Mouse (Mus musculus): ENCODE data around the gene Spata13. TPM values are rescaled to one million over a fixed set of nuclear protein-coding genes. Genes with fewer than 3 reads are reported as not detected.

Spata13 gene
- polyA plus RNA-seq, 1 experiment = 12.7 TPM

DNA sequence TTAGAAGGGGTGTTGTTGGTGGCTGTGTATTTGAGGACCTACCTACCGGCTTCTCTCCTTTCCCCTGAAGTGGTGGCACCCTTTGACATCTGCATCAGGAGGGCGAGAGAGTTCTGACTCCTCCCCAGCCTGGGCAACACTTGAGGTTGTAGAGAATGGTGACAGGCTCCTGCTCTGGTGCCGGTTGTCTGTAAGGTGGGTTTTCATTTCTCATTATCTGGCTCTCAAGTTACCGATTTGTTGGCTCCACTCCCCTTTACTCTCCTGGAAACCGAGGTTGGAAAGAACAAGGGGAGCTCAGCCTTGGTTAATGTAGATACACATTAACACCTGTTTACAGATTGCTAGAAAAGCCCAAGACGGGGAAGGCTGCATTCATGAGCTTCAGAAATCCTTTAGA is 31.5 kb downstream of the Spata13 start:
- H3K4me3 ChIP-seq (ENCODE audit: insufficient read depth, low read length) = no peak overlapping the region
- H3K4me1 ChIP-seq (ENCODE audit: control insufficient read depth, insufficient read depth, low read length) = no peaks in the 10 kb centered on the region
- no peak overlapping the region for H3K27ac ChIP-seq (ENCODE audit: insufficient read depth, low read depth, low read length)
- TF ChIP-seq CTCF (IDR thresholded peaks at IDR 0.05; ENCODE audit: low read depth, low read length) = no peak
- no peak for TF ChIP-seq POLR2A (IDR thresholded peaks at IDR 0.05; ENCODE audit: borderline replicate concordance, low read depth, low read length)

DNA sequence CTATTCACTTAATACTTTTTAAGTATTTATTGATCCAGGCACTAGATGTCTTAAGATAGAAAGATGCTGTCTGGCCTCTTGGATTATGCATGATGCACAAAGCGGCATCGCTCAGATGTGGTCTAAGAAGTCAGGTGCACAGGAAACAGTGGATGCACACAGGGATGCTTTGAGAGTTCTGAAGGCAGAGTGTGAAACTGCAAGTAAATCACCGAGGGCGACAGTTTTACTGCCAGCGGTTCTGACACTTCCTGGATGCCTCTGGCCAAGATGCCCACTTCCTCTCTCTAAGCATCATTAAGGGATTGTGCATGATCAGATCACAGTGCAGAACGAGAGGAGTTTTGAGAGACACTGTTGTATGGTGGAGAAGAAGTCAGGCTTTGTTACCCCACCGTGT is 32.5 kb downstream of the Spata13 start:
- no peak overlapping the region for H3K4me3 ChIP-seq (ENCODE audit: insufficient read depth, low read length)
- H3K27ac ChIP-seq (ENCODE audit: insufficient read depth, low read depth, low read length) = no peak overlapping the region
- H3K4me1 ChIP-seq (ENCODE audit: control insufficient read depth, insufficient read depth, low read length) = no peaks in the 10 kb centered on the region
- TF ChIP-seq CTCF (IDR thresholded peaks at IDR 0.05; ENCODE audit: low read depth, low read length) (no peak), POLR2A (IDR thresholded peaks at IDR 0.05; ENCODE audit: borderline replicate concordance, low read depth, low read length) (no peak)

DNA sequence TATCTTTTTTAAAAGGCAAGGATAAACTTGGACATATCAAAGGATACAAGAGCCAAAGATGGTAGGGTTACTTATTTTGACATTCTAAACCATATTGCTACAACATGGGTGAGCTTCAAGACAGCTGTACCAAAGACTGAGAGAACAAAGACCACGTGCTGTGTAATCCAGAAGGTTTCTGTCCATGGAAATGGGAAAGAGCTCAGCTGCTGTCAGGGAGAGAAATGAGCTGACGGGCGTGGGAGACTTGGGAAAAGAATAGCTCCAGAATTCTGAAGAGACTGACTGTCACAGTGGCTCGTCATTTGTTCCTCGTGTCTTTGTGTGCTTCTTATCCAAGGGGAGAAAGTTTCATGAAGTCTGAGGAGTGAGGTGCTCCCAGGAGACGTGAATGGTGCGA is 36.4 kb downstream of the Spata13 start:
- H3K4me1 ChIP-seq (ENCODE audit: control insufficient read depth, insufficient read depth, low read length) = no peaks in the 10 kb centered on the region
- no peak overlapping the region for H3K4me3 ChIP-seq (ENCODE audit: insufficient read depth, low read length)
- H3K27ac ChIP-seq (ENCODE audit: insufficient read depth, low read depth, low read length) = no peak overlapping the region
- TF ChIP-seq POLR2A (IDR thresholded peaks at IDR 0.05; ENCODE audit: borderline replicate concordance, low read depth, low read length) = no peak
- no peak for TF ChIP-seq CTCF (IDR thresholded peaks at IDR 0.05; ENCODE audit: low read depth, low read length)

DNA sequence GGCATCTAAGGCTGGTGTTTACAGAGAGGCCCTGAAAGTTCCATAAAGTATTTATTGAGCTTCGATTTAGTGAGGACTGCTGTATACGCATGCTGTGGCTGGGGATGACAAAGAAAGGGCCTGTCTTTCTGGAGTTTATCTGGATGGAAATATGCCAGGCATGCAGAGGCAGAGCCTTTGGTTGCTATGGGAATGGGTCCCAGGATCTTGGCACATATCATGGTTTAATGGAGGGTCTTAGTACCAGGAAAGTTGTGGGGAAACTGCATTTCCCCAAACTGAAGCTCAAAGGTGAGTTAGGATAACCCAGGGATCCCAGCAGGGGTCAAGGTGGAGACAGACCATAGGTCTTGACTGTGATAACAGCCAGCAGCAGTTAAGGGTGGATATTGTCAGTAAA is 37.7 kb downstream of the Spata13 start:
- Histone ChIP-seq H3K4me3 (ENCODE audit: insufficient read depth, low read length) (no peak overlapping the region), H3K4me1 (ENCODE audit: control insufficient read depth, insufficient read depth, low read length) (no peaks in the 10 kb centered on the region), H3K27ac (ENCODE audit: insufficient read depth, low read depth, low read length) (no peak overlapping the region)
- no peak for TF ChIP-seq POLR2A (IDR thresholded peaks at IDR 0.05; ENCODE audit: borderline replicate concordance, low read depth, low read length)
- no peak for TF ChIP-seq CTCF (IDR thresholded peaks at IDR 0.05; ENCODE audit: low read depth, low read length)

DNA sequence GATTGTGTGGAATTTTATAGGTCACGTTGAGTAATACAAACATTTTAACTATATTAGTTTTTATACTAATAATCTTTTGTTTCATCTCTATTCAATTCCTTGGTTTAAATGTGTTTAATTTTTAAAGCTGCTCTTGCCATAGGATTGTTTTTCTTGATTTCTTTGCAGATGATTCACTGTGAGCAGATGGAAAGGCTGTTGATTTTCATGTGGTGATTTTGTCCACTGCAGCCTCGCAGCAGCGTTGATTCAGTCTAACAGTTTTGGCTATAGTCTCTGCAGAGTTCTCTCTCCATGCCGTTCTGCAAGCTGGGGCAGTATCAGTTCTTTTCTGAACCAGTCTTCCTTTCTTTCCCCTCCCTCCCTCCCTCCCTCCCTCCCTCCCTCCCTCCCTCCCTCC is 41.9 kb downstream of the Spata13 start:
- no peak overlapping the region for H3K4me3 ChIP-seq (ENCODE audit: insufficient read depth, low read length)
- H3K27ac ChIP-seq (ENCODE audit: insufficient read depth, low read depth, low read length) = no peak overlapping the region
- TF ChIP-seq POLR2A (IDR thresholded peaks at IDR 0.05; ENCODE audit: borderline replicate concordance, low read depth, low read length) = no peak
- no peak for TF ChIP-seq CTCF (IDR thresholded peaks at IDR 0.05; ENCODE audit: low read depth, low read length)
- H3K4me1 ChIP-seq (ENCODE audit: control insufficient read depth, insufficient read depth, low read length) = peaks cover 6% of the 10 kb centered on the region

DNA sequence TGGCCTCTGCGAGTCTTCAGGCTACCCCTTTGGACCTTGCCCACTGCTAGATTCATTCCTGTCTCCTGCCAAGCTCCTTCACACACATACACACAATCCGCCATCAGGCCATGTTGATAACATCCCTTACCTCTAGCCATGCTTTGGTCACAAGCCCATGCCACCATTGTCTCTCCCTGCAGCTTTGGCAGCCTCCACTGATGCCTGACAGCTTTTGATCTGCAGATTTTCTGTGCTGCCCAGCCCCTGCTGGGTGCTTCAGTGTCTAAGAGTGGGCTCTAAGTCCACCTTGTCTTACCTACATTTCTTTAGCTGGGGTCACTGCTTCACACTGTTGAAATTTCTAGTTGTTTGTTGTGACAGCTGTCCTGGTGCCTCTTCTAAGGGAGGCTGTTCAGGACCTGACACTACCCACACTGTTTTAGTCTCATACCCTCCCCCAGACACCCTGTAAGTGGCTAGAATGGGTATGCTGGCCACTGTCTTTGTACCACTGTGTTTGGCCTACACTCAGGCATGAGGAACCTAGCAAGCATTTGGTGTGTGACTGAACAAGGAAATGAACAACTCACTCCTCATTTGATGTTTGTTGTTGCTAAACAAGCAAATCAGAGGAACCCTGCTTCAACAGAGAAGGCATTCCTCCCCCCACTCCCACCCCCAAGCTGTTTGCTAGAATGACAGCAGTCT is 43.0 kb downstream of the Spata13 start:
- TF ChIP-seq POLR2A (IDR thresholded peaks at IDR 0.05; ENCODE audit: borderline replicate concordance, low read depth, low read length) = no peak
- TF ChIP-seq CTCF (IDR thresholded peaks at IDR 0.05; ENCODE audit: low read depth, low read length) = no peak
- Histone ChIP-seq H3K27ac (ENCODE audit: insufficient read depth, low read depth, low read length) (no peak overlapping the region), H3K4me1 (ENCODE audit: control insufficient read depth, insufficient read depth, low read length) (peaks cover 6% of the 10 kb centered on the region), H3K4me3 (ENCODE audit: insufficient read depth, low read length) (no peak overlapping the region)

DNA sequence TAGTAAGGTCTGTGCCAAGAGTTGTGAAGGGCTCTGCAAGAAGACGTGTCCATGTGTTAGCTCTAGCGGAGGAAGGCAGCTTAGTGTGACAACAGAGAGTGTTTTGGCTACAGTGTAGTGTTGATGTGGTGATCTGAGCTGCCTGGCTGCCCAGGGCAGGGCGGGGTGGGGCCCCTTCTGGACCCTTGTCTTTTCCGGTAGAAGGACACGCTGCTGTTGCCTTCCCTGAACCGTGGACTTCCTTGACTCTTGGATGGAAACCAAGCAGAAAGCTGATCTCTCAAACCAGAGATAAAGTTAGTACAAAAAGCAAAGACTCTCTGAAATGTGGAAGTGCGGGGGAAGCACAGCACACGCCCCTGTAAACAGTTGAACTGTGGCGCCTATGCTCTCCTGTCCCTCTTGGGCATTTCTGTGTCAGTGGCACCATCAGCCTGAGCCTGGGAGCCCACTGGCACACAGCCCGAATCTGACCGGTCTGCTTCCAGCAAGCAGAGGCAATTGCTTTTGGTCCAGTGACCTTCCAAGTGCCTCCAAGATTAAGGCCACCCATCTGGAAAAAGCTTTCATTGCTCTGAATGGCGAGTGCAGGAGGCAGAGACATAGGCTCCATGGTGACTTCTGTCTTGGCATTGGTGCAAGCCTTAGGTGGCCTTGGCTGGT is 48.7 kb downstream of the Spata13 start:
- Histone ChIP-seq H3K4me3 (ENCODE audit: insufficient read depth, low read length) (no peak overlapping the region), H3K27ac (ENCODE audit: insufficient read depth, low read depth, low read length) (no peak overlapping the region), H3K4me1 (ENCODE audit: control insufficient read depth, insufficient read depth, low read length) (peaks cover 6% of the 10 kb centered on the region)
- TF ChIP-seq POLR2A (IDR thresholded peaks at IDR 0.05; ENCODE audit: borderline replicate concordance, low read depth, low read length) (no peak), CTCF (IDR thresholded peaks at IDR 0.05; ENCODE audit: low read depth, low read length) (no peak)

DNA sequence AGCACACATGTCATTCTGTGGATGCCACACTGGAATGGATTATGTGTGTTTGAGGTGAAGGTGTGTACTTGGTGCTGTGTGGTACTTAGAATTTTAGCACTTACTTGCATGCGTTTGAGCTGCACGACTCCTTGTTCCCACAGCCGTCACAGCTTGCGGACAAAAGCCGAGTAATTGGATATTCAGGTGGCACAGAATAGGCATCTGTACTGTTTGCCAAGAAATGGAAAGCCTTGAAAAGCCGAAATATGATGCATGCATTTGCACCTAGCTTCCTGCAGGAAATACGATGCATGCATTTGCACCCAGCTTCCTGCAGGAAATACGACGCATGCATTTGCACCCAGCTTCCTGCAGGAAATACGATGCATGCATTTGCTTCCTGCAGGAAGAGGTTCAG is 50.2 kb downstream of the Spata13 start:
- TF ChIP-seq POLR2A (IDR thresholded peaks at IDR 0.05; ENCODE audit: borderline replicate concordance, low read depth, low read length) (no peak), CTCF (IDR thresholded peaks at IDR 0.05; ENCODE audit: low read depth, low read length) (no peak)
- no peak overlapping the region for H3K27ac ChIP-seq (ENCODE audit: insufficient read depth, low read depth, low read length)
- H3K4me3 ChIP-seq (ENCODE audit: insufficient read depth, low read length) = no peak overlapping the region
- peaks cover 2% of the 10 kb centered on the region; the same call in 1 of the 2 replicates for H3K4me1 ChIP-seq (ENCODE audit: control insufficient read depth, insufficient read depth, low read length)

DNA sequence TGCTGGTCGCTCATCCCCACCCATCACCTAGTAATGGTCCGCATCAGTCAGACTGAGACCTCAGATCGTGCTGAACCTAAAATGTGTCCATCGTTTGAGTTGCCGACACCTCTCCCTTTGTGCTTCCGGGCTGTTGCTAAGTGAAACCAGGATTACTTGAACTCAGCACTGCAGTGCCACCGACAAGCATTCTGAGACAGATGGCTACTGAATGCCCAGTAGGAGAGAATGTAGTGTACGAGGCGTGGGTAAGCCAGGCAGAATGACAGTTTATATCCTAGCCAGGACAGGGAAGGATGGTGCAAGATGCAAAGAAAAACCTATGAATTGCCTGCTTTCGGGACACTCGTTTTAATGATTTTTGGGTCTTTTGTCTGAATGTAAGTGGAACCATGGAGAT is 52.9 kb downstream of the Spata13 start:
- no peaks in the 10 kb centered on the region for H3K4me1 ChIP-seq (ENCODE audit: control insufficient read depth, insufficient read depth, low read length)
- H3K27ac ChIP-seq (ENCODE audit: insufficient read depth, low read depth, low read length) = no peak overlapping the region
- no peak overlapping the region for H3K4me3 ChIP-seq (ENCODE audit: insufficient read depth, low read length)
- TF ChIP-seq CTCF (IDR thresholded peaks at IDR 0.05; ENCODE audit: low read depth, low read length) (no peak), POLR2A (IDR thresholded peaks at IDR 0.05; ENCODE audit: borderline replicate concordance, low read depth, low read length) (no peak)

DNA sequence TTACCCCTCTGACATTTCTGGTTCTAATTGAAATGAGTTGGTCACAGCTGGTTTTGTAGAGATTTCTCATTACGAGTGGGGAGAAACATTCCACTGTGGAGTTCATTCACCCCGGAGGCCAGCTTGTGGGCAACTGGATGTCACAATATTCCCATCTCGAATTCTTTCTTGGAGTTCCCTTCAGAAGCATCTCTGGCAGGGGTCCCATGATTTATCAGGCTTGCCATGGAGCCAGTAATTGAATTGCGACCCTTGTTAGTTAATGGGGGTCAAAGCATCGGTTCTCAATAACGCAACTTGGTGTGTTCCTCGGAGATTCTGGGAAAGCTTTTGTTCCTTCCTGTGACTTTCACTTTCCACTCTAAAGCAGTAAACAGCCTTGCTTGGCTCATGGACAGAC is 53.4 kb downstream of the Spata13 start:
- TF ChIP-seq POLR2A (IDR thresholded peaks at IDR 0.05; ENCODE audit: borderline replicate concordance, low read depth, low read length) (no peak), CTCF (IDR thresholded peaks at IDR 0.05; ENCODE audit: low read depth, low read length) (no peak)
- H3K27ac ChIP-seq (ENCODE audit: insufficient read depth, low read depth, low read length) = no peak overlapping the region
- no peak overlapping the region for H3K4me3 ChIP-seq (ENCODE audit: insufficient read depth, low read length)
- H3K4me1 ChIP-seq (ENCODE audit: control insufficient read depth, insufficient read depth, low read length) = no peaks in the 10 kb centered on the region
